Mouse (Mus musculus) megakaryocyte, embryonic 14.5 days (primary cell): ENCODE data around the gene Hist1h4i. TPM values are rescaled to one million over a fixed set of nuclear protein-coding genes. Genes with fewer than 3 reads are reported as not detected.

Experiments
- H3K27me3 ChIP-seq: replicated peaks from 2 replicates; pipeline ENCODE3; 2012; ENCODE audit warnings: inconsistent platforms
- H3K36me3 ChIP-seq: replicated peaks from 2 replicates; pipeline ENCODE3; 2012; ENCODE audit warnings: low read length, inconsistent platforms, mixed read lengths
- H3K4me1 ChIP-seq: 2 replicates; pipeline ENCODE4 v1.6.1; 2012; ENCODE audit warnings: inconsistent platforms
- H3K4me3 ChIP-seq: replicated peaks from 2 replicates; pipeline ENCODE3; 2012; ENCODE audit warnings: moderate library complexity, mild to moderate bottlenecking, inconsistent platforms
- H3K9me3 ChIP-seq: 2 replicates; pipeline ENCODE4 v1.6.1; 2012; ENCODE audit warnings: inconsistent platforms
- FLI1 ChIP-seq: IDR thresholded peaks from 2 replicates; pipeline ENCODE4 v1.6.1; 2012; ENCODE audit warnings: low read length, inconsistent platforms, mixed read lengths
- GATA1 ChIP-seq: IDR thresholded peaks from 3 replicates; pipeline ENCODE4 v1.6.1; 2012; ENCODE audit warnings: mixed read lengths, low read length, inconsistent platforms, borderline replicate concordance
- polyA plus RNA-seq: library from polyadenylated mRNA; stranded (reverse); fragments of >175 nt; gene quantifications from 2 replicates; pipeline ENCODE4 v1.2.3, GENCODE M21; 2012; ENCODE audit warnings: low replicate concordance; ENCODE audit not compliant: insufficient read depth

Gene Hist1h4i
- polyA plus RNA-seq, 1 experiment = 304 TPM

GRCm38 (mm10) chr13:21997201-21997820 lies 43.9 kb downstream of the Hist1h4i start:
- TF ChIP-seq FLI1 (no peak), GATA1 (no peak)
- Histone ChIP-seq H3K27me3 (peaks cover 47% of the 10 kb centered on the region), H3K4me3 (peak overlapping the region; percentile 92), H3K36me3 (no peaks in the 10 kb centered on the region), H3K9me3 (no peaks in the 10 kb centered on the region), H3K4me1 (peaks cover 55% of the 10 kb centered on the region)

DNA sequence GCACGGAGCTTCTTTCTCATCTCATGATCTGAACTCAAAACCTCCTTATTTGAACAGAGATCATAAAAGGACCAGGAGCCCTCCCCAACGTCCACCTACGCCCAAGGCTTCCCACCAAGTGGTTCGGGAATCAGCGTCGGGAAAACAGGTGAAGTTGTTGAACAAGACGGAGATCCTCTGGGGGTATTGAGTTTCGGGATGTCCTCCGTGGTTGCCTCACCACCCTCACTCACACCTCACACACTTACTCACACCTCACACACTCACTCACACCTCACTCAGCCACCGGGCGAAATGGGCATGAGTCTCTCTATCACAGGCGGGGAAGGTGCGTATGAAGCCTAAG lies 44.3 kb downstream of the Hist1h4i start:
- Histone ChIP-seq H3K36me3 (no peaks in the 10 kb centered on the region), H3K27me3 (peaks cover 48% of the 10 kb centered on the region), H3K4me1 (peaks cover 50% of the 10 kb centered on the region), H3K9me3 (peaks cover under 1% of the 10 kb centered on the region), H3K4me3 (peak overlapping the region; percentile 92)
- TF ChIP-seq FLI1 (no peak), GATA1 (no peak)

GRCm38 (mm10) chr13:21996101-21996839 lies 44.9 kb downstream of the Hist1h4i start:
- peak overlapping the region; percentile 92 for H3K4me3 ChIP-seq
- peaks cover 45% of the 10 kb centered on the region for H3K4me1 ChIP-seq
- H3K27me3 ChIP-seq = peaks cover 54% of the 10 kb centered on the region
- peaks cover 6% of the 10 kb centered on the region for H3K9me3 ChIP-seq
- TF ChIP-seq GATA1 (no peak), FLI1 (no peak)
- H3K36me3 ChIP-seq = no peaks in the 10 kb centered on the region

DNA sequence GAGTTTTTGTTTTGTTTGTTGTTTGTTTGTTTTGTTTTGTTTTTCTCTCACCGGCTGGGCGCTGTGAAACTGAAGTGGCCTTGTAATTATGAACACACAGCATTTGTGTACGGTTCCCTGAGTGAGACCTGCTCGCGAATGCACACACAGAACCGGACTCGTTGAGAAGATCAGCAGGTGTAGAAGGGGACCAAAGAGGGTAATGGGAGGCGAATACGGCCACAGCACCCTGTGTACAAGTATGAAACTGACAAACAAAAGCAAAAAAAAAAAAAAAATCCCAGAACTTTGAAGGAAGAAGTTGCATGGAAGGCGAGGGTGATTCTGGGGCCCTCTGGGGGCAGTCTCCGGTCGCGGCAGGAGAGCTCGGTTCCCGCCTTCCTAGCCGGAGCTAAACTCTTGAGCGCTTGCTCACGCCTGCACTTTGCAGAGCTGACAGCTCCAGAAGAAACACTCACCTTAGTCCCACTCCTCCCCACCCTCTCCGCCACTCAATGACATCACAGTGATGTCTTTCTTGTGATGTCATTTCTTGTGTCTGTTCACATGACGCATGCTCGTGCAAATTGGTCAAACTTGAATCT lies 45.7 kb downstream of the Hist1h4i start:
- Histone ChIP-seq H3K4me3 (peak overlapping the region; percentile 92), H3K27me3 (peaks cover 54% of the 10 kb centered on the region), H3K4me1 (peaks cover 37% of the 10 kb centered on the region), H3K36me3 (no peaks in the 10 kb centered on the region), H3K9me3 (peaks cover 14% of the 10 kb centered on the region)
- TF ChIP-seq GATA1 (no peak), FLI1 (no peak)

GRCm38 (mm10) chr13:21994896-21995295 lies 46.3 kb downstream of the Hist1h4i start:
- Histone ChIP-seq H3K27me3 (peaks cover 56% of the 10 kb centered on the region), H3K36me3 (no peaks in the 10 kb centered on the region), H3K4me3 (peak overlapping the region; percentile 92), H3K9me3 (peaks cover 14% of the 10 kb centered on the region), H3K4me1 (peaks cover 34% of the 10 kb centered on the region)
- TF ChIP-seq FLI1 (no peak), GATA1 (no peak)

GRCm38 (mm10) chr13:21993957-21994738 lies 47.0 kb downstream of the Hist1h4i start:
- Histone ChIP-seq H3K4me3 (peak overlapping the region; percentile 86), H3K4me1 (peaks cover 34% of the 10 kb centered on the region), H3K36me3 (no peaks in the 10 kb centered on the region), H3K9me3 (peaks cover 14% of the 10 kb centered on the region), H3K27me3 (peaks cover 55% of the 10 kb centered on the region)
- TF ChIP-seq GATA1 (no peak), FLI1 (no peak)

- Histone ChIP-seq H3K36me3 (no peaks in the 10 kb centered on the region), H3K27me3 (peaks cover 45% of the 10 kb centered on the region), H3K9me3 (peaks cover 14% of the 10 kb centered on the region), H3K4me1 (peaks cover 32% of the 10 kb centered on the region), H3K4me3 (no peak overlapping the region)
- TF ChIP-seq GATA1 (no peak), FLI1 (peak; percentile 21; the same call in 1 of the 2 replicates)
Observed at GRCm38 (mm10) chr13:21992550-21992949, 48.6 kb downstream of the Hist1h4i start.

Other genes with a start within 250 kb of the Hist1h4i start
- 83.2 and 173 TPM in 2 replicates for gene Hist1h2bq, start 231.2 kb downstream of the Hist1h4i start, polyA plus RNA-seq
- gene Hist1h2ao, start 230.9 kb downstream of the Hist1h4i start, polyA plus RNA-seq = not detected in 2 replicates
- 91.9 TPM in 1 of 2 replicates, not detected in the other for gene Hist1h4m, start 229.6 kb downstream of the Hist1h4i start, polyA plus RNA-seq
- gene Hist1h4n, start 209.2 kb downstream of the Hist1h4i start, polyA plus RNA-seq = 88.8 and 245 TPM in 2 replicates
- gene Hist1h2ap, start 207.9 kb downstream of the Hist1h4i start, polyA plus RNA-seq = 10,971 and 11,665 TPM in 2 replicates
- 74.1 and 174 TPM in 2 replicates for gene Hist1h2br, start 207.6 kb downstream of the Hist1h4i start, polyA plus RNA-seq
- gene Zfp184, start 96.3 kb downstream of the Hist1h4i start, polyA plus RNA-seq = not detected in 2 replicates
- gene Pom121l2, start 60.2 kb downstream of the Hist1h4i start, polyA plus RNA-seq = not detected in 2 replicates
- 0.81 TPM in 1 of 2 replicates, not detected in the other for gene Prss16, start 31.6 kb downstream of the Hist1h4i start, polyA plus RNA-seq
- 89.8 and 975 TPM in 2 replicates for gene Hist1h2ah, start 5.8 kb downstream of the Hist1h4i start, polyA plus RNA-seq
- gene Hist1h2bk, start 5.5 kb downstream of the Hist1h4i start, polyA plus RNA-seq = 7.0 TPM in 1 of 2 replicates, not detected in the other
- gene Hist1h2ag, start 1.6 kb upstream of the Hist1h4i start, polyA plus RNA-seq = 24.5 and 35.7 TPM in 2 replicates
- gene Hist1h2bj, start 1.9 kb upstream of the Hist1h4i start, polyA plus RNA-seq = 27.3 and 32.8 TPM in 2 replicates
- gene Vmn1r188, start 43.1 kb upstream of the Hist1h4i start, polyA plus RNA-seq = not detected in 2 replicates
- not detected in 2 replicates for gene Vmn1r189, start 64.5 kb upstream of the Hist1h4i start, polyA plus RNA-seq
- gene Vmn1r191, start 142.6 kb upstream of the Hist1h4i start, polyA plus RNA-seq = not detected in 2 replicates
- gene Vmn1r192, start 149.8 kb upstream of the Hist1h4i start, polyA plus RNA-seq = not detected in 2 replicates
- 0.03 TPM in 1 of 2 replicates, not detected in the other for gene Vmn1r193, start 181.8 kb upstream of the Hist1h4i start, polyA plus RNA-seq
- gene Vmn1r194, start 202.9 kb upstream of the Hist1h4i start, polyA plus RNA-seq = not detected in 2 replicates
- gene Vmn1r195, start 229.2 kb upstream of the Hist1h4i start, polyA plus RNA-seq = not detected in 2 replicates
- 0.42 TPM in 1 of 2 replicates, not detected in the other for gene Vmn1r196, start 248.6 kb upstream of the Hist1h4i start, polyA plus RNA-seq